Mouse (Mus musculus) embryonic fibroblast, embryonic 13.5 days (primary cell): ENCODE results near the gene Mapre3.

Source experiments
- CTCF ChIP-seq: IDR thresholded peaks from 2 replicates; pipeline ENCODE4 v1.5.1; 2011; ENCODE audit warnings: mild to moderate bottlenecking, control low read depth, low read length, moderate library complexity, borderline replicate concordance; ENCODE audit not compliant: insufficient read depth
- POLR2A ChIP-seq: IDR thresholded peaks from 2 replicates; pipeline ENCODE4 v1.6.1; 2011; ENCODE audit warnings: low read depth, mild to moderate bottlenecking, control low read depth, low read length, moderate library complexity

DNA sequence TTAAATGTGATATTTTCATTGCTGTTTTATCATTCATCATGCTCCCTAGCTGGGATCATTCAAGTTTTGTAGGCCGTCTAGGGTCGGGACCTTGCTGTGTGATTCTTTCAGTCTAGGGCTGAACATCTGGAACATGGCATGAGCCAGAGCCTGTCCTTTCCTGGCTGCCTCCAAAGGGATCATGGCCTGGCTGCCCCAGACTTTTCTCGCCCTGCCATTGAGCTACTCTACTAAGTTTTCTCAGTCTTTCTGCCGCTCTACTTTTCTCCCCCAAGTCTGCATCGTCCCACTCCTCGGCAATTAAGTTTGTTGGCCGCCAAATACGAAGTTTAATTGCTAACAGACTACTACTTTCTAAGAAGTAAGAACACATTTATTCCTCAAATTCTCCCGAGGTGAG is 54.5 kb downstream of the Mapre3 start:
- no peak for TF ChIP-seq CTCF
- no peak for TF ChIP-seq POLR2A
